Mouse (Mus musculus): ENCODE results near the gene Trpc4ap.

- TF ChIP-seq CTCF (IDR thresholded peaks at IDR 0.05; ENCODE audit: low read depth) (no peak), EP300 (optimal IDR thresholded peaks at IDR 0.05) (no peak)
These were observed 11.0 kb downstream of the Trpc4ap start for GRCm38 (mm10) chr2:155681194-155681593.

All from stomach, postnatal 0 days (tissue).